Mouse (Mus musculus) CD4-positive, CD25-positive, alpha-beta regulatory T cell, adult 9 weeks (primary cell): Measurements from ENCODE around the gene Ppard. TPM values are rescaled to one million over a fixed set of nuclear protein-coding genes. Genes with fewer than 3 reads are reported as not detected.

ENCODE experiments used
- polyA plus RNA-seq: library from polyadenylated mRNA; unstranded; fragments of 100-300 nt; shearing (Covaris generic); gene quantifications from one replicate; pipeline ENCODE4 v1.2.1, GENCODE M21; 2017

Gene Ppard
- 3.2 TPM for polyA plus RNA-seq

DNA sequence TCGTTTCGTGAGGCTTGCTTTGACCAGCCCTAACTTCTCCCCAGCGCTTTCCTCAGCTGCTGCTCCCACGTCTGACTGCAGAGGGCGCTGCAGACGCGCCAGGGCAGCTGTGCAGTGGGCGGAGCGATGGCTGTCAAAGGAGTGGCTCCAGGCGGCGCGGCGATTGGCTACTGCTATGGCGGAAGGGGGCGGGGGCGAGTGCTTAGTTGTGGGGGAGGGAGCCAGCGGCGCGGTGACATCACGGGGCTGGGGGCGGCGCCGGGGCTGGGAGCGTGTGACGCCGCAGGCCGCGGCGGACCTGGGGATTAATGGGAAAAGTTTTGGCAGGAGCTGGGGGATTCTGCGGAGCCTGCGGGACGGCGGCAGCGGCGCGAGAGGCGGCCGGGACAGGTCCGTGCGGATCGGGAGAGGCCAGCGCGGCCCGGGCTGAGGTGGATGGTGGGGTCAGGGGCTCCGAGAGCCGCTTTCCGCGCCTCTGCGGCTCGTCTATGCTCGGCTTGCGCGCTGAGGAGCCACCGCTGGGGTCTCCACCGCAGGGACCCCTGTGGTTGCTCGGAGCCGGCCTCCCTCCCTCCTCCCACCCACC lies at the start of gene Ppard:
Gene Ppard, plus strand, starts transcription at position 226 of the 586 bp plus-strand sequence.

DNA sequence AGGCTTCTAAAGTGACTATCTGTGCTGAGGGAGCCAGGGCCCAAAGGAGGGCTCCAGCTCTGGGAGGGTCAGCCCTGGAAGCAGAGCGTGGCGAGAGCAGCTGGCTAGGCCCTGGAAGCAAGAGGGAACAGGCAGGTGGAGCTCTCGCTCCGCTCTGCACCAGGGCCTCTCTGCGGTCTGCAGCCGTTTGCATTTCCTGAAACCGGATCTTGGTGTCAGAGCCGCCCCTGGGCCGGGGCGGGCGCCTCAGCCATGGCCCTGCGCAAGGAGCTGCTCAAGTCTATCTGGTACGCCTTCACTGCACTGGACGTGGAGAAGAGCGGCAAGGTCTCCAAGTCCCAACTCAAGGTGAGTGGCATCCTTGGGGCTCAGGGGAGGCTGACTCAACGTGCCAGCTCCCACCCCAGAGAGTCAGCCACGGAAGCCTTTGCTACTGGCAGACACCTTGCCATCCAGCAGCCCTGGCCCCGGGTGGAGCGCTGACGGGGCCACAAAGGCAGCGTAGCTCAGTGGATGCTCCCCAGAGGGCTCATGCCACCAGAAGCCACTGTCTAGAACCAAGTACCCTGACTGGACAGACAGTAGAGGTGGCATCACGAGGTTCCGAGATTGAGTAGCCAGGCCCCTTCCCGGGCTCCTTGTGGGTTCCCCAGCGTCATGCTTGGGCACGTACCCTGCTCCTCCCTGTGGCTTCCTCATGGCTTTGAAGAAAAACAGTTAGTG lies 24.7 kb upstream of the Ppard start, which contains the start of gene Def6:
Gene Def6, plus strand, starts transcription at position 188 of the 723 bp plus-strand sequence.

DNA sequence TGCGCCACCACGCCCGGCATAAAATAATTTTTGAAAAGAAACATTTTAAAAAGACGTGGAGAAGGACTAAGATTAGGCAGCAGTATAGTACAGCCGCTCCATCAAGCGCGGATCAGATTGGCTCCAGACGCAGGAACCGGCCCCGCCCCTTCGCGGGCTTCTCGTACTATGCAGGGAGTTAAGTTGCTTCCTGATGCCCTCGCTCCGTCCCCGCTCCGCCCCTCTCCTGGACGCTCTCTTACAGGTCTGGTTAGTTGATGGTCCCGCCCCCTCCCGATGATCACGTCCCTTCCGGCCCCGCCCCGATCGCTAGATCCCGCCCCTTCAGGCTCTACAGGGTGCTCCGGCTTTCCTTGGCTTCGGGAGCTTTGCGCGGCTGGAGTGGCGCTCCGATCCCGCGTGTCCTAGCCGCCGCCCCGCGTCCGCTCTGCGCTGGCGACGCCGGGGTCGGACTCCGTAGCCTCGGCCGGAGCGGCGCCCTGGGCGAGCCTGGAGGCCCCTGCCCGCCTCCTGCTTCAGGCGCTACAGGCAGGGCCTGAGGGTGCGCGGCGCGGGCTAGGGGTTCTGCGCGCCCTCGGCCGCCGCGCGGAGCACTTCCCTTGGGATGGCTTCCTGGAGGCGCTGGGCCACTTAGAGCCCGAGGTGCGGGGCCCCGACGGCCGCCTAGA lies 80.8 kb downstream of the Ppard start, which contains the start of gene Fance:
Gene Fance, plus strand, starts transcription at position 308 of the 668 bp plus-strand sequence.

DNA sequence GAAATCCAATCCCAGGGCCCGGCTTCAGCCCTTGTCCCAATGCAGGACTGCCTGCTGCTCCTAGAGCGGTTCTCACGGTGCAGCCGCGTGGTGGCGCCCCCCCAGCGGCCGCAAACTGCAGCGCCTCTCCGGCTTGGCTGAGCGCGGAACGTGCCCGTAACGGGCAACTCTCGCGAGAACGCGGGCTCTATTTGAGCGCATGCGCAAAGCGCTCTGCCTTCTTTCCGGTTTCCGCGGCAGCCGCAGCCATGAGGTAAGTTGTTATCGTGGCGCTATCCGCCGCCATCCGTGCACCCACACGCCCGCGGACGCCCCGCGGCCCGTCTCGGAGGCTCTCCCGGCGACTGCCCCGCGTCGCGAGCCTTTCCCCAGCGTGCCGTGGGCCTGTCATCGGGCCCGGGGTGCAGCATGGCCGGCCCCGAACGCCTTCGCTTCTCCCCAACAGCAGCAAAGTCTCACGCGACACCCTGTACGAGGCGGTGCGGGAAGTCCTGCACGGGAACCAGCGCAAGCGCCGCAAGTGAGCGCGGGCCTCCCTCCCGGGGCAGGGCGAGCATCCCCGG lies 95.9 kb downstream of the Ppard start, which contains the start of gene Rpl10a:
Gene Rpl10a, plus strand, starts transcription at position 106 of the 563 bp plus-strand sequence.

DNA sequence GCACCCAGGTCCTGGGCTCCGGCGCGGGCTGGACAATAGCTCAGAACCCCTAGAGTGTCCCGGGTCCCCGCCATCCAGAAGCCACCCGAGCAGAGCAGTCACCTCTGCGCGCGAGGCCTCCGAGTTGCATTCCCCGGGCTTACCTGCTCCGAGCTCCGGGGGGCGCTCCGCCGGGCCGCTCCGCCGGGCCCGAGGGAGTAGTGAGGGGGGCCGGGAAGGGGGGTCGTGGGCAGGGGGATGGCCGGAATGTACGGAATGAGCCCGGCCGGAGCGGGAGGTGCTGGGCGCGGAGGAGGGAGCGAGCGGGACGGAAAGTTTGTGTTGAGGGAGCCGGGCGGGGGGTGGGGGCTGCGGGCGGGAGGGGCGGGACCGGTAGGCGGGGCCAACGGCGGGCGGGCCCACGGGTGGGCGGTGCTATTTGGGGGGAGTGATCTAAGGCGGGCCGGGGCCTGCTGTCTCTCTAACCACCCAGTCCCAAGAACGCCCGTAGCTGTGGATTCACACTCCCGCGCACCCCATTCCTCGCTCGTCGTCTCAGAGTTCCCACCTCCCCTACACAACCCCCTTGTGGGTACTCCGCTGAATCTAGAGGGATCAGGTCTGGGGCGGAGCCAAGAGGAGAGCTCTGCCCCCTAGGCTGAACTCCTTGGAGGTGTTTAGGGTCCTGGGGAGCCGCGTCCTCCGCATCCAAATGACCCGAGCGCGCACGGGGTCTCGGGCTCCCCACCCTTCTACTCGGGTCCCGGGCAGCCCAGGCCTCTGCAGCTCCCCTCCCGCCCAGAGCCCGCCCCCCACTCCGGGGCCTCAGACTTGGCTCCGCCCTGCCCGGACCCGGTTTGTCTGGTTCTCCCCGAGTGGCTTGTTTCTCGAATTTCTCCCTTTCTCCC lies 118.2 kb downstream of the Ppard start, which contains the start of gene Tead3:
Gene Tead3, minus strand, starts transcription at position 352 of the 887 bp plus-strand sequence.

Other genes with a start within 250 kb of the Ppard start
- 0.94 TPM for gene Tcp11, start 152.1 kb upstream of the Ppard start, polyA plus RNA-seq
- not detected for gene Scube3, start 90.6 kb upstream of the Ppard start, polyA plus RNA-seq
- 4.6 TPM for gene Zfp523, start 55.6 kb upstream of the Ppard start, polyA plus RNA-seq
- 127 TPM for gene Def6, start 24.9 kb upstream of the Ppard start, polyA plus RNA-seq
- gene Fance, start 80.8 kb downstream of the Ppard start, polyA plus RNA-seq: 5.4 TPM
- 597 TPM for gene Rpl10a, start 95.8 kb downstream of the Ppard start, polyA plus RNA-seq
- gene Tead3, start 118.1 kb downstream of the Ppard start, polyA plus RNA-seq: not detected
- not detected for gene Tulp1, start 132.5 kb downstream of the Ppard start, polyA plus RNA-seq